Mouse (Mus musculus): ENCODE measurements around the gene Zp1. TPM values are rescaled to one million over a fixed set of nuclear protein-coding genes. Genes with fewer than 3 reads are reported as not detected.

Zp1 gene
- polyA plus RNA-seq, 1 experiment = not detected

GRCm38 (mm10) chr19:10948416-10948815 is 28.0 kb upstream of the Zp1 start:
- H3K27ac ChIP-seq (ENCODE audit: control insufficient read depth, insufficient read depth, low read depth, low read length, poor library complexity) = no peak overlapping the region
- TF ChIP-seq POLR2A (IDR thresholded peaks at IDR 0.05; ENCODE audit: borderline replicate concordance, control insufficient read depth, low read depth, low read length) (no peak), CTCF (IDR thresholded peaks at IDR 0.05; ENCODE audit: control insufficient read depth, insufficient read depth, low read length) (no peak)
- 1% methylated on average over 20 of the region's 20 CpGs for WGBS
- H3K4me1 ChIP-seq (ENCODE audit: control insufficient read depth, insufficient read depth, low read length) = peaks cover 6% of the 10 kb centered on the region
- peak overlapping the region; percentile 65 for H3K4me3 ChIP-seq (replicated peaks; ENCODE audit: control insufficient read depth, low read depth, low read length)

- H3K27ac ChIP-seq (ENCODE audit: control insufficient read depth, insufficient read depth, low read depth, low read length, poor library complexity) = peak overlapping the region; percentile 58; the same call in 1 of the 2 replicates
- peak overlapping the region; percentile 48 for H3K4me3 ChIP-seq (replicated peaks; ENCODE audit: control insufficient read depth, low read depth, low read length)
- 68% methylated on average over 5 of the region's 5 CpGs for WGBS
- TF ChIP-seq CTCF (IDR thresholded peaks at IDR 0.05; ENCODE audit: control insufficient read depth, insufficient read depth, low read length) (no peak), POLR2A (IDR thresholded peaks at IDR 0.05; ENCODE audit: borderline replicate concordance, control insufficient read depth, low read depth, low read length) (no peak)
- H3K4me1 ChIP-seq (ENCODE audit: control insufficient read depth, insufficient read depth, low read length) = peaks cover 6% of the 10 kb centered on the region
Measured at GRCm38 (mm10) chr19:10947219-10947618, 26.8 kb upstream of the Zp1 start.

GRCm38 (mm10) chr19:10946506-10946905 is 26.1 kb upstream of the Zp1 start:
- no peak for TF ChIP-seq CTCF (IDR thresholded peaks at IDR 0.05; ENCODE audit: control insufficient read depth, insufficient read depth, low read length)
- TF ChIP-seq POLR2A (IDR thresholded peaks at IDR 0.05; ENCODE audit: borderline replicate concordance, control insufficient read depth, low read depth, low read length) = no peak
- peaks cover 6% of the 10 kb centered on the region for H3K4me1 ChIP-seq (ENCODE audit: control insufficient read depth, insufficient read depth, low read length)
- 65% methylated on average over 3 of the region's 3 CpGs for WGBS
- no peak overlapping the region for H3K4me3 ChIP-seq (replicated peaks; ENCODE audit: control insufficient read depth, low read depth, low read length)
- 0 out of 2 replicates have a peak overlapping the region, but pooled peaks have one; percentile 38 for H3K27ac ChIP-seq (ENCODE audit: control insufficient read depth, insufficient read depth, low read depth, low read length, poor library complexity)

DNA sequence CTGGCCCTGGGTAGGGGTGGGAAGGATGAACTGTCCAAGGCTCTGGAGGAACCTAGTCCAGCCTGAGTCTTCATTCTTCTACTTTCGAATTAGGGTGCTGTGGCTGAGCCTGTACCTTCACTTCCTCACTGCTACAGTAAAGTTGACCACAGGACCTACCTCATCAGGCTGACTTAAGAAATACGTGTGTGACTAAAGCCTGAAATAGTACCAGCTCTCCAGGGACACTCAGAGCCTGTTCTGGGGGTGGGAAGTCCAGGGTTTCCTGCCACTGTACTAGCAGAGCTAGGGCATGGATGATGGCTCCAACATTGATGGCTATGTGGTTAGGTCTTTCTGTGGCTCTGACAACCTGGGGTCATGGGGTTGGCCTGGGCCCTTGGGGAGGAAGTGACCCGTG is 23.5 kb upstream of the Zp1 start:
- H3K4me1 ChIP-seq (ENCODE audit: control insufficient read depth, insufficient read depth, low read length) = peaks cover 6% of the 10 kb centered on the region
- WGBS = 34% methylated on average over 3 of the region's 3 CpGs
- no peak overlapping the region for H3K4me3 ChIP-seq (replicated peaks; ENCODE audit: control insufficient read depth, low read depth, low read length)
- TF ChIP-seq CTCF (IDR thresholded peaks at IDR 0.05; ENCODE audit: control insufficient read depth, insufficient read depth, low read length) (no peak), POLR2A (IDR thresholded peaks at IDR 0.05; ENCODE audit: borderline replicate concordance, control insufficient read depth, low read depth, low read length) (no peak)
- peak overlapping the region; percentile 59 for H3K27ac ChIP-seq (ENCODE audit: control insufficient read depth, insufficient read depth, low read depth, low read length, poor library complexity)

DNA sequence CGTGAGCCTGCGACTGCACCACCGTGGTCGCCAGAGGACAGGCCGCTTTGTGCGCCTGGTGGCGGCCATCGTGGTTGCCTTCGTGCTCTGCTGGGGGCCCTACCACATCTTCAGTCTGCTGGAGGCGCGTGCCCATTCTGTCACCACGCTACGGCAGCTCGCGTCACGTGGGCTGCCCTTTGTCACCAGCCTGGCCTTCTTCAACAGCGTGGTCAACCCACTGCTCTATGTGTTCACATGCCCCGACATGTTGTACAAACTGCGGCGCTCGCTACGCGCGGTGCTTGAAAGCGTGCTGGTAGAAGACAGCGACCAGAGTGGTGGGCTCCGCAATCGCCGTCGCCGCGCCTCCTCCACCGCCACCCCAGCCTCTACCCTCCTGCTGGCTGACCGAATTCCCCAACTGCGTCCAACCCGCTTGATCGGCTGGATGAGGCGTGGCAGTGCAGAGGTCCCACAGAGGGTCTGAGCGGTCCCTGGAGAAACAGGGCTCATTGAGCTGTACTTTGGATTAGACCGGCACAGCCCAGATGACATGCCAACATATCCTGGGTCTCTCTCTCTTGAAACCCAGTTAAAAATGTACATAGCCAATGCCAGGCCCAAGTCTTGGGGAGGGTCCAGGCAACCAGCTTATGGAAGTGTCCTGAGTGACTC is 20.5 kb upstream of the Zp1 start:
- Histone ChIP-seq H3K4me3 (replicated peaks; ENCODE audit: control insufficient read depth, low read depth, low read length) (no peak overlapping the region), H3K27ac (ENCODE audit: control insufficient read depth, insufficient read depth, low read depth, low read length, poor library complexity) (no peak overlapping the region), H3K4me1 (ENCODE audit: control insufficient read depth, insufficient read depth, low read length) (no peaks in the 10 kb centered on the region; the same call in none of the 2 replicates)
- 55% methylated on average over 40 of the region's 40 CpGs for WGBS
- no peak for TF ChIP-seq CTCF (IDR thresholded peaks at IDR 0.05; ENCODE audit: control insufficient read depth, insufficient read depth, low read length)
- TF ChIP-seq POLR2A (IDR thresholded peaks at IDR 0.05; ENCODE audit: borderline replicate concordance, control insufficient read depth, low read depth, low read length) = 0 out of 2 replicates have a peak, but pooled peaks have one; percentile 5

- H3K27ac ChIP-seq (ENCODE audit: control insufficient read depth, insufficient read depth, low read depth, low read length, poor library complexity) = no peak overlapping the region
- H3K4me3 ChIP-seq (replicated peaks; ENCODE audit: control insufficient read depth, low read depth, low read length) = no peak overlapping the region
- 26% methylated on average over 37 of the region's 37 CpGs for WGBS
- H3K4me1 ChIP-seq (ENCODE audit: control insufficient read depth, insufficient read depth, low read length) = no peaks in the 10 kb centered on the region; the same call in none of the 2 replicates
- peak; percentile 80 for TF ChIP-seq CTCF (IDR thresholded peaks at IDR 0.05; ENCODE audit: control insufficient read depth, insufficient read depth, low read length)
- no peak for TF ChIP-seq POLR2A (IDR thresholded peaks at IDR 0.05; ENCODE audit: borderline replicate concordance, control insufficient read depth, low read depth, low read length)
Measured at GRCm38 (mm10) chr19:10940097-10940800, 19.8 kb upstream of the Zp1 start.

DNA sequence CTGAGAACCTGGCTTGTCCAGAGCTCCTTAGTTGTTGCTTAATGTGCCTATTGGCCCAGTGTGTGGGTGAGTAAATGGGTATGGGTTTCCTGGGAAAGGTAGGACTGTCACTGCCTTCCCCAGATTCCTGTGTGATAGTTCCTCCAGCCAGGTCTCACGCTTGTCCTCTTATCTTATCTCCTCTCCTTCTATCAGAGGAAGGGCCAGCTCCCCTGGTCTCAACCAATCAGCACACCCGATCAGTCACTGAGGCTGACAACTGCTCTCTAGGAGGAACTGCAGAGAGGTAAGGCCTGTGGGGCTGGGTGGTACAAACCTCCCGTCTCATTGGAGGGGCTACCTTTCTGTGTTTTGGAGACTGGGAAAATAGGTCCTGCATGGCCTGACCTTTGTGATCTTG is 18.3 kb upstream of the Zp1 start:
- Histone ChIP-seq H3K4me1 (ENCODE audit: control insufficient read depth, insufficient read depth, low read length) (no peaks in the 10 kb centered on the region), H3K4me3 (replicated peaks; ENCODE audit: control insufficient read depth, low read depth, low read length) (no peak overlapping the region), H3K27ac (ENCODE audit: control insufficient read depth, insufficient read depth, low read depth, low read length, poor library complexity) (no peak overlapping the region)
- TF ChIP-seq POLR2A (IDR thresholded peaks at IDR 0.05; ENCODE audit: borderline replicate concordance, control insufficient read depth, low read depth, low read length) = no peak
- TF ChIP-seq CTCF (IDR thresholded peaks at IDR 0.05; ENCODE audit: control insufficient read depth, insufficient read depth, low read length) = no peak
- 49% methylated on average over 3 of the region's 3 CpGs for WGBS

DNA sequence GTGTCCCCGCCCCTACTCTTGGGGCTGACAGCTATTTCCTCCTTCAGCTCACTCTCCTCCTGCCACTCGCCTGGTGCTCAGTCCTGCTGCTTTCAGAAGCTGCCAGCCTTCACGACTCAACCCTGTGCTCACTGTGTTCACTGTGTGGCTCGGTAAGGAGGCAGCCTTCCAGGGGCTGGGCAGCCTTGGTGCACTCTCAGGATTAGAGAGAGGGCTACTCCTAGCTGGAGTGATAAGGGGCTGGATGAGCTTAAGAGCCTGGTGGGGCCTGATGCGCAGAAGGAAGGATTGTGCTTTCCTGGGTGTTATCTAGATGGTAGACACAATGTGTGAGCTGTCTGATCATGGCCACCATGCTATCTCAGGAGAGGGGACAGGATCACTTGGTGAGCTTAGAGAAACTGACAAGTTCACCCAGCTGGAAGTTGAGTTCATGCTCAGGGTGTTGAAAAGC is 16.7 kb upstream of the Zp1 start, which contains the start of gene Ptgdr2:
TSS of gene Ptgdr2 (plus strand) at position 51 of the 454 bp plus-strand sequence.
- no peak within 1 kb of the TSS for H3K27ac ChIP-seq (ENCODE audit: control insufficient read depth, insufficient read depth, low read depth, low read length, poor library complexity)
- TF ChIP-seq CTCF (IDR thresholded peaks at IDR 0.05; ENCODE audit: control insufficient read depth, insufficient read depth, low read length) (no peak), POLR2A (IDR thresholded peaks at IDR 0.05; ENCODE audit: borderline replicate concordance, control insufficient read depth, low read depth, low read length) (no peak)
- no peaks in the 10 kb centered on the region for H3K4me1 ChIP-seq (ENCODE audit: control insufficient read depth, insufficient read depth, low read length)
- WGBS = 30% methylated on average over 5 of the region's 5 CpGs
- H3K4me3 ChIP-seq (replicated peaks; ENCODE audit: control insufficient read depth, low read depth, low read length) = no peak within 1 kb of the TSS
